Mouse (Mus musculus) lung, embryonic 16.5 days (tissue): ENCODE data around the gene Gm11937. TPM values are rescaled to one million over a fixed set of nuclear protein-coding genes. Genes with fewer than 3 reads are reported as not detected.
"Not testable (repeated sequence)": the region's sequence is repeated elsewhere in the genome, so short reads cannot be mapped to it uniquely, and the experiment has no call there.

Experiments
- ATAC-seq: fragments of 200-750 bp; cut with Nextera tagmentation; 2 replicates; pipeline ENCODE4 v1.8.0; 2017; ENCODE audit warnings: low read depth, mild to moderate bottlenecking, moderate library complexity
- H3K27ac ChIP-seq: fragments of 300-500 bp; sonication (generic); 2 replicates; pipeline ENCODE4 v1.5.1; 2014; ENCODE audit warnings: mild to moderate bottlenecking, control low read depth, low read length
- H3K27me3 ChIP-seq: fragments of 300-500 bp; sonication (generic); 2 replicates; pipeline ENCODE4 v1.6.1; 2014; ENCODE audit warnings: low read depth, low read length, mixed read lengths; ENCODE audit not compliant: control insufficient read depth, insufficient read depth
- H3K36me3 ChIP-seq: fragments of 300-500 bp; sonication (generic); 2 replicates; pipeline ENCODE4 v1.6.1; 2014; ENCODE audit warnings: low read length; ENCODE audit not compliant: control insufficient read depth, insufficient read depth
- H3K4me1 ChIP-seq: fragments of 300-500 bp; sonication (generic); replicated peaks from 2 replicates; pipeline ENCODE4 v1.6.1; 2014; ENCODE audit warnings: low read length, mixed read lengths; ENCODE audit not compliant: control insufficient read depth, insufficient read depth
- H3K4me2 ChIP-seq: fragments of 300-500 bp; sonication (generic); 2 replicates; pipeline ENCODE4 v1.6.1; 2014; ENCODE audit warnings: low read depth, low read length, control low read depth
- H3K4me3 ChIP-seq: fragments of 300-500 bp; sonication (generic); 2 replicates; pipeline ENCODE4 v1.5.1; 2014; ENCODE audit warnings: mild to moderate bottlenecking, low read length, control low read depth
- H3K9ac ChIP-seq: fragments of 300-500 bp; sonication (generic); 2 replicates; pipeline ENCODE4 v1.6.1; 2014; ENCODE audit warnings: low read length, control low read depth
- H3K9me3 ChIP-seq: fragments of 300-500 bp; sonication (generic); 2 replicates; pipeline ENCODE4 v1.6.1; 2016; ENCODE audit warnings: low read length; ENCODE audit not compliant: control insufficient read depth
- WGBS: fragments of 180-500 bp; shearing (Covaris S2); extraction: QIAGEN DNeasy Blood & Tissue Kit; methylation state at CpG from one replicate; pipeline ENCODE4 v1.1.7; 2014; 5-methylcytosine and 5-hydroxymethylcytosine counted together
- polyA plus RNA-seq: library from polyadenylated mRNA; unstranded; fragments of >200 nt; fragmentation: Nextera tagmentation; extraction: Ambion mirVana; gene quantifications from 2 replicates; pipeline ENCODE4 v1.2.1, GENCODE M21; 2015

Gene Gm11937
- polyA plus RNA-seq, 1 experiment from 2014 or later = not detected

GRCm38 (mm10) chr11:99597742-99598141 lies 12.2 kb downstream of the Gm11937 start, which contains the start of gene Krtap9-3:
Gene Krtap9-3 (minus strand): TSS chr11:99598105.
- 58% methylated on average over 6 of the region's 6 CpGs for WGBS
- not testable (repeated sequence) for H3K4me2 ChIP-seq, H3K4me3 ChIP-seq, H3K27ac ChIP-seq, H3K36me3 ChIP-seq, H3K9ac ChIP-seq, H3K9me3 ChIP-seq, H3K4me1 ChIP-seq, H3K27me3 ChIP-seq, ATAC-seq

- H3K4me2 ChIP-seq = no peak within 1 kb of the TSS
- no peak for ATAC-seq
- H3K4me1 ChIP-seq = no peaks in the 10 kb centered on the region
- WGBS = 69% methylated on average over 6 of the region's 6 CpGs
- no peaks in the 10 kb centered on the region for H3K36me3 ChIP-seq
- no peaks in the 10 kb centered on the region for H3K9me3 ChIP-seq
- no peaks in the 10 kb centered on the region for H3K27me3 ChIP-seq
- H3K9ac ChIP-seq = no peak within 1 kb of the TSS
- no peak within 1 kb of the TSS for H3K4me3 ChIP-seq
- H3K27ac ChIP-seq = no peak within 1 kb of the TSS
Observed at GRCm38 (mm10) chr11:99590981-99591380, 19.0 kb downstream of the Gm11937 start, which contains the start of gene Krtap1-3. Gene Krtap1-3 (minus strand): TSS chr11:99591339.

- Histone ChIP-seq H3K4me3 (no peak overlapping the region), H3K9me3 (no peaks in the 10 kb centered on the region), H3K27ac (no peak overlapping the region), H3K4me2 (no peak overlapping the region), H3K27me3 (no peaks in the 10 kb centered on the region), H3K36me3 (no peaks in the 10 kb centered on the region), H3K9ac (no peak overlapping the region), H3K4me1 (no peaks in the 10 kb centered on the region)
- ATAC-seq = no peak
- WGBS = 71% methylated on average over 7 of the region's 7 CpGs
Observed at GRCm38 (mm10) chr11:99585096-99585495, 24.9 kb downstream of the Gm11937 start.

GRCm38 (mm10) chr11:99583245-99583704 lies 26.7 kb downstream of the Gm11937 start, which contains the start of gene Krtap1-4:
Gene Krtap1-4 (minus strand): TSS chr11:99583654.
- H3K4me3 ChIP-seq = no peak within 1 kb of the TSS
- ATAC-seq = no peak

GRCm38 (mm10) chr11:99581564-99581963 lies 28.4 kb downstream of the Gm11937 start:
- Histone ChIP-seq H3K27ac (no peak overlapping the region), H3K9me3 (no peaks in the 10 kb centered on the region), H3K27me3 (no peaks in the 10 kb centered on the region), H3K4me1 (no peaks in the 10 kb centered on the region), H3K36me3 (no peaks in the 10 kb centered on the region), H3K9ac (no peak overlapping the region), H3K4me2 (no peak overlapping the region), H3K4me3 (no peak overlapping the region)
- 53% methylated on average over 6 of the region's 6 CpGs for WGBS
- ATAC-seq = no peak

More at GRCm38 (mm10) chr11:99583245-99583704, 26.7 kb downstream of the Gm11937 start, which contains the start of gene Krtap1-4:
- Histone ChIP-seq H3K4me1 (no peaks in the 10 kb centered on the region), H3K27ac (no peak within 1 kb of the TSS), H3K9ac (no peak within 1 kb of the TSS), H3K27me3 (no peaks in the 10 kb centered on the region), H3K36me3 (no peaks in the 10 kb centered on the region), H3K9me3 (no peaks in the 10 kb centered on the region), H3K4me2 (no peak within 1 kb of the TSS)
- 79% methylated on average over 5 of the region's 5 CpGs for WGBS

GRCm38 (mm10) chr11:99581051-99581450 lies 28.9 kb downstream of the Gm11937 start:
- Histone ChIP-seq H3K36me3 (no peaks in the 10 kb centered on the region), H3K9ac (no peak overlapping the region), H3K4me2 (no peak overlapping the region), H3K4me3 (no peak overlapping the region), H3K9me3 (no peaks in the 10 kb centered on the region), H3K27me3 (no peaks in the 10 kb centered on the region), H3K4me1 (no peaks in the 10 kb centered on the region), H3K27ac (no peak overlapping the region)
- 64% methylated on average over 5 of the region's 5 CpGs for WGBS
- ATAC-seq = no peak

- Histone ChIP-seq H3K4me2 (no peak within 1 kb of the TSS), H3K9ac (no peak within 1 kb of the TSS), H3K4me3 (no peak within 1 kb of the TSS), H3K36me3 (no peaks in the 10 kb centered on the region), H3K9me3 (no peaks in the 10 kb centered on the region), H3K27me3 (no peaks in the 10 kb centered on the region), H3K4me1 (no peaks in the 10 kb centered on the region), H3K27ac (no peak within 1 kb of the TSS)
- 83% methylated on average over 6 of the region's 6 CpGs for WGBS
- ATAC-seq = no peak
Observed at GRCm38 (mm10) chr11:99580636-99581035, 29.4 kb downstream of the Gm11937 start, which contains the start of gene Krtap1-5. Gene Krtap1-5 (minus strand): TSS chr11:99581016.

- H3K9ac ChIP-seq = peak overlapping the region; percentile 49; the same call in 1 of the 2 replicates
- H3K4me2 ChIP-seq = peak overlapping the region; percentile 39
- WGBS = 1% methylated on average over 7 of the region's 7 CpGs
- H3K9me3 ChIP-seq = no peaks in the 10 kb centered on the region
- H3K36me3 ChIP-seq = no peaks in the 10 kb centered on the region
- H3K4me1 ChIP-seq = 0 out of 2 replicates have a peak, but pooled peaks cover 2% of the 10 kb centered on the region
- no peak overlapping the region for H3K4me3 ChIP-seq
- H3K27ac ChIP-seq = no peak overlapping the region
- no peaks in the 10 kb centered on the region for H3K27me3 ChIP-seq
- peak; percentile 70; the same call in 1 of the 2 replicates for ATAC-seq
Observed at GRCm38 (mm10) chr11:99574106-99574505, 35.9 kb downstream of the Gm11937 start.

GRCm38 (mm10) chr11:99573164-99573563 lies 36.8 kb downstream of the Gm11937 start:
- Histone ChIP-seq H3K27me3 (no peaks in the 10 kb centered on the region), H3K9me3 (no peaks in the 10 kb centered on the region), H3K27ac (no peak overlapping the region), H3K36me3 (no peaks in the 10 kb centered on the region), H3K4me3 (no peak overlapping the region), H3K9ac (no peak overlapping the region), H3K4me1 (0 out of 2 replicates have a peak, but pooled peaks cover 2% of the 10 kb centered on the region), H3K4me2 (no peak overlapping the region)
- 54% methylated on average over 4 of the region's 4 CpGs for WGBS
- no peak for ATAC-seq
